Mouse (Mus musculus) adipocyte (in vitro differentiated cells): ENCODE results near the gene Pkm.

Experiments
- DNase-seq: peaks from one replicate; pipeline ENCODE4 v3.0.0-alpha.2; 2016; ENCODE audit warnings: low spot score

The Pkm gene

GRCm38 (mm10) chr9:59655958-59656634 lies at the start of gene Pkm:
Pkm (plus strand) TSS chr9:59656368.
- DNase-seq: peak; percentile 96

GRCm38 (mm10) chr9:59610950-59611349 lies 45.2 kb upstream of the Pkm start:
- no peak for DNase-seq

GRCm38 (mm10) chr9:59615797-59616196 lies 40.4 kb upstream of the Pkm start:
- no peak for DNase-seq

GRCm38 (mm10) chr9:59616622-59617306 lies 39.4 kb upstream of the Pkm start, which contains the start of gene Parp6:
Parp6 (plus strand) TSS chr9:59617284.
- DNase-seq: peak; percentile 99

- DNase-seq: peak; percentile 44
Measured at GRCm38 (mm10) chr9:59617307-59617973, 38.7 kb upstream of the Pkm start.

GRCm38 (mm10) chr9:59638372-59638771 lies 17.8 kb upstream of the Pkm start:
- DNase-seq: no peak

GRCm38 (mm10) chr9:59639936-59640335 lies 16.2 kb upstream of the Pkm start:
- no peak for DNase-seq

- no peak for DNase-seq
Measured at GRCm38 (mm10) chr9:59641320-59641719, 14.8 kb upstream of the Pkm start.

- DNase-seq: no peak
Measured at GRCm38 (mm10) chr9:59649911-59650310, 6.3 kb upstream of the Pkm start.

GRCm38 (mm10) chr9:59653371-59653770 lies 2.8 kb upstream of the Pkm start:
- peak; percentile 59 for DNase-seq

- no peak for DNase-seq
Measured at GRCm38 (mm10) chr9:59654450-59654983, 1.7 kb upstream of the Pkm start.

GRCm38 (mm10) chr9:59656635-59657617 lies 758 bp downstream of the Pkm start:
- peak; percentile 76 for DNase-seq

- DNase-seq: no peak
Measured at GRCm38 (mm10) chr9:59658146-59658545, 2.0 kb downstream of the Pkm start.

GRCm38 (mm10) chr9:59659036-59660026 lies 3.2 kb downstream of the Pkm start:
- DNase-seq: peak; percentile 87

GRCm38 (mm10) chr9:59660421-59660820 lies 4.3 kb downstream of the Pkm start:
- peak; percentile 50 for DNase-seq

- no peak for DNase-seq
Measured at GRCm38 (mm10) chr9:59661298-59661975, 5.3 kb downstream of the Pkm start.

- DNase-seq: peak; percentile 58
Measured at GRCm38 (mm10) chr9:59663226-59663625, 7.1 kb downstream of the Pkm start.

- DNase-seq: no peak
Measured at GRCm38 (mm10) chr9:59663957-59664356, 7.8 kb downstream of the Pkm start.

GRCm38 (mm10) chr9:59664664-59665256 lies 8.6 kb downstream of the Pkm start:
- peak; percentile 70 for DNase-seq
